Mouse (Mus musculus) frontal cortex, adult (tissue): Measurements from ENCODE around the gene Cdiptos.

ENCODE experiments used
- ATAC-seq: cut with Nextera tagmentation; 2 replicates; pipeline ENCODE4 v1.9.2; 2017; ENCODE audit warnings: mild to moderate bottlenecking, moderate library complexity, mixed read lengths; ENCODE audit not compliant: low TSS enrichment

Gene Cdiptos

DNA sequence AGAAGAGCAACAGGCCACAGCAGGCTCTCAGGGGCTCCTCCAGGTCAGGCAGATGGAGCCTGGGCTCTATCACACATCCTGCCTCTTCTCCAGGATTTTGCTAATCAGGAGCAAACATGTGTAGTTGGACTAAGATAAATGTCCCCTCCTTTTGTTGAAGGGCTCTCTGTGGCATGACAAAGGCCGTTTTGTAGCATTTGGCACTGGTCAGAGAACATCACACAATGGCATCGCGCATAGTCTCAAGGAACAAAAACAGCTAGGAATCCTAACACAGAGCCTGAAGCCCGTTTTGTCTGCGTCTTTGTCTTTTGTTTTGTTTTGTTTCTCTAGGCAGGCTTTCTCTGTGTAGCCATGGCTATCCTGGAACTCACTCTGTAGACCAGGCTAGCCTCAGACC, 51.9 kb downstream of the Cdiptos start:
- ATAC-seq, result peak; percentile 15; the same call in 1 of the 2 replicates

DNA sequence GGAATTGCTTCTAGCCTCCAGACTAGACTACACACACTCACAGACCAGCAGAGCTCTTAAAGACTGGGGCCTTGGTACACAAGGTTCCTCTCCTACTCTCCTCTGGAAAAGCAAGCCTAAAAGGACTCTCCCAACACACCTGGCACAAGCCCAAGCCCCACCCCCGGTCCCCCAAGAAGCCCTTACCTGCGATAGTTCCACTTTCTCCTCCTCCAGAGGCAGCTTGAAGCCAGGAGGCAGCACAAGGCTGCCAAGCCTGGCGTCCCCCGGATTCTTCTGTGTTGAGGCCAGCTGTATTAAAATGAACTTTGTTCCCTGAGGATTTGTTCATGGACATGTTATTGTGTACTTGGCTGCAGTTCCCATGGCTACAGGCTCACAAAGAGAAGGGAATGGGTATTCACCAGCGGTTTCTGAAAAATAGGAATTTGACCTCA, 53.3 kb downstream of the Cdiptos start, which contains the start of gene Tmem219:
Gene Tmem219 (minus strand): TSS at position 294 of the 437 bp plus-strand sequence.
- no peak for ATAC-seq
